Mouse (Mus musculus) frontal cortex, postnatal 14 days (tissue): Measurements from ENCODE around the gene Gipc3.
A peak's percentile ranks its signal among the peaks of the same experiment; 100 is the strongest.

Experiments
- DNase-seq, 2 experiments: peaks; one replicate each; pipeline ENCODE4 v3.0.0; 2022; ENCODE audit warnings: low spot score in 2 of 2

The Gipc3 gene

DNA sequence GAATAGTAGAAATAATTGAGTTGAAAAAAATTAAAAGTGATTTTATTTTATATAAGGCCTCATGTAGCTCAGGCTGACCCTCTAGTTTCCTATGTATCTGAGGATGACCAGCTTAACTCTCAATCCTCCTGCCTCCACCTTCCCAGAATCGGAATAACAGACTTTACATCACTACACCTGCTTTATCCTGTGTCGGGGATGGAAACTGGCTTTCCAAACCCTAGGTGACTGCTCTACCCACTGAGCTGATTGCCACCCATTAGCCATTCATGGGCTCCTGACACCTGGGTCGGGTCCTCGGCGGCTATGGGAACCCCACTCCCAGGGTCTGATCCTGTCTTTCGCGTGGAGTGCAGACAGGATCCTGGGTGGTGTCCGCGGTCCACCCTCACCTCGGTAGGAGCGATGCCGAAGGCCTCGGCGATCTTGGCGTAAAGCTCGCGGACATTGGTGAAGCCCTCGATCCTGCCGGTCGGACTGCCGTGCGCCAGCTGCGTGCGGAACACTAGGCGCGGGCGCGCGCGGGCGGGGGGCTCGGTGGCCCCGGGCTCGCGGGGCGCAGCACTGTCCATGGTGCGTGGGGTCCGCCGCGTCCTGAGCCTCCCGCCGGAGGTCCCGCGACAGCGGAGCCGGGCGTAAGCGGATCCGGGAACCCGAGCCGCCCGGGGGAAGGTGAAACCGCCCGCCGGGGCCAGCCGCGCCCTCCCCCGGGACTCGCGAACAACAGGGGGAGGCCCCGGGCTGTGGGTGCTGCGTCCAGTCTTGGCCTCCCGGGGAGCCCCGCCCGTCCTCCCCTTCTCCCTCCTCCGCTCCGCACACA is at the start of gene Gipc3:
Gipc3 (minus strand) TSS at position 581 of the 820 bp plus-strand sequence.
- DNase-seq: no peak

DNA sequence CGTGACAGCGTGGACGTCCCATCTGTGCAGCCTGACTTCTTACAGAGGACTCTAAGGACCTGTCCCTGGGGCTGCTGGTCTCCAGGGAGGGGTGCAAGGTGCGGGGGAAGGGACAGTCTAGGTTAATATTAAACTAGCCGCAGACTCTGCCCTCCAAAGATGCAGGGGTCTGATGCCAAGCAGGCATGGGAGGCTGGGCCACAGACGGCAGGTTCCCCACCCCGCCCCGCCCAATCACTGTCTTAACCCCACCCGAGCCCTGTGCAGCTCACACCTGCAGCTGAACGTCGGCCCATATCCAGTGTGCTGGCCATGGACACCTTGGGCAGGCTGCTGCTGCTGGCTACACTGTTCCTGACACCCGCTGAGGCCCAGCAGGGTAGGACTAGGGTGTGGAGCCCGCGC is 49.7 kb upstream of the Gipc3 start, which contains the start of gene Smim24:
Smim24 (plus strand) TSS at position 271 of the 405 bp plus-strand sequence.
- no peak for DNase-seq

DNA sequence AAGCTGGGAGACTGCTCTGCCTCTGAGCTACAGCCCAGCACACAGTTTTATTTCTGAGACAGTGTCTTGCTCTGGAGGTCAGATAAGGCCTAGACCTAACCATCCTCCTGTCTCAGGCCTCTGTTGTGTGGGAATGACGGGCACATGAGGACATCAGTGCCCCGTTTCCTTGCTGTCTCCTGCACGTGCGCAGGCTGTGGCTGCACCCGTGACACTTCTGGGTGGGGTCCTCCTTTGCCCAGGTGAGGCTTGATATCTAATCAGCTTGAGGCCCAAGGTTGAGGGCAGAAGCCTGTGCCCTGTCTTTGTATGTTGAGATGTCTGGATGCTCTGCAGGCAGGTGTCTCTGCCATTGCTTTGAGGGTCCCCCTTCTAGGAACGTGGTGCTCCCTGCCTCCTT is 49.2 kb upstream of the Gipc3 start:
- no peak for DNase-seq

DNA sequence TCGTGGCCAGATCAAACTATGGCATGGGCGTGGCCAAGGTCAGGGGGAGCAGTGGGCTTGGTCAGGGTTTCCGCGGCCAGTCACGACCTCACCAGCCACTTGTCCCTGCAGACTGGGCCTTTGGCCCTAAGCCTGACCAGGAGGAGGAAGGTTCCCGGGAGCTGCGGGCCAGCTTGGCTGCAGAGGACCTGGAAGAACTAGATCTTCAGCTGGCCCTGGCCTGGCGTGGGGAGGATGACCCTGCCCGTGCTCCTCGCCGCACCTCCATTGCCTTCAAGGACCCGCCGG is 47.6 kb upstream of the Gipc3 start:
- no peak for DNase-seq

DNA sequence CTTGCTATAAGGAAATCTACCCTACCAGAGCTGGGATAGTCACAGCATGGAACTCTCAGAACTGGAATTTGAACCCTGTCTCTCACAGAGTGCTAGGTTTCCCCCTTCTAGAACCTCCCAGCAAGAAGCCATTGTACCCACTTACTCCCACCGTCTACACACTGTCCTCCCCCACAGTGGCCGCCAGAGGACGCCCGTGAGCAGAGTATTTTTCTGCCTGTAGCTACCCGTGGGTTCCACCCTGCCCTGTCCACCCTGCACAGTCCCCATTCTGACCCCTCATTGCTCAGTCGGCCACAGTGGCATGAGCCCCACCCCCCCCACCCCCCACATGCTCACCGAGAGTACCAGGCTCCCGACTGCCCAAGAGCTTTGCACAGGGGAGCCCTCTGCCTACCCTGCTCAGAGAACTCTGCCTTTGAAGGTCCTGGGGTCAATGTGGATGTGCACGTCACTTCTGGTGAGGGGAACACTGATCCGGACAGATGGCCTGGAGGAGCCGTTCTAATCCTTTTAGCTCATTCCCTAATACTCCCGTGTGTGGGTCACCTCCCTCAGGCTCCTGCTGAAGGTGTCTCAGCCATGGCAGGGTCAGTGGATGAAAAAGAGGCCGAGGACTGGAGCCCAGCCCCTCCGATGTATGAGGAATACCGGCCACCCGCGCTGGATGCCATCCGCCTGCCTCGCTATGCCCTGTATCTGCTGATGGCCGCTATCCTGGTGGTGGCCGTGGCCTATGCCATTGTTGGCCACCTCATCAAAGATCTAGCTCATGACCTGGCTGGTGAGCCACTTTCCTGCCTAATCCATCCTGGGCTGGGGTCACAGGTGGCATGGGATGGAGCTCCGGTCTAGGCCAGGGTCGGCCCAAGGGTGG is 47.0 kb upstream of the Gipc3 start:
- DNase-seq: peak in 1 of 2 experiments; percentile 65

DNA sequence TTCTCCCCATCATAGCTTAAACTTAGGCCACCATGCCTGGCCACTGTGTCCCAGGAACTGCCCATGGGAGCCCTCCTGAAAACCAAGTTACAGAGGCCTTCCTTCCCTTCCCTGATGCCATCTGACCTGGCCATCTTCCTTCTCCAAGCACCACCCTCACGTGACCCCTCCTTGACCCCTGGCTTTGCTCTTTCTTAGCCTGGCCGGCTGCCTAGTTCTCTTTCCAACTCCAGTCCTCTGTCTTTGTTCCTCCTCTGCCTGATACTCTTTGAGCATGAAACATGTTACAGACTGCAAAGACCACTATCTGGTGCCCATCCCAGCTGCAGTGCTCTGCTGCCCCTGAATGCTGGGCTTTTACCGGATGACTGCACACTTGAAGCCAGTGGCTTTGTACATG is 46.3 kb upstream of the Gipc3 start:
- no peak for DNase-seq

DNA sequence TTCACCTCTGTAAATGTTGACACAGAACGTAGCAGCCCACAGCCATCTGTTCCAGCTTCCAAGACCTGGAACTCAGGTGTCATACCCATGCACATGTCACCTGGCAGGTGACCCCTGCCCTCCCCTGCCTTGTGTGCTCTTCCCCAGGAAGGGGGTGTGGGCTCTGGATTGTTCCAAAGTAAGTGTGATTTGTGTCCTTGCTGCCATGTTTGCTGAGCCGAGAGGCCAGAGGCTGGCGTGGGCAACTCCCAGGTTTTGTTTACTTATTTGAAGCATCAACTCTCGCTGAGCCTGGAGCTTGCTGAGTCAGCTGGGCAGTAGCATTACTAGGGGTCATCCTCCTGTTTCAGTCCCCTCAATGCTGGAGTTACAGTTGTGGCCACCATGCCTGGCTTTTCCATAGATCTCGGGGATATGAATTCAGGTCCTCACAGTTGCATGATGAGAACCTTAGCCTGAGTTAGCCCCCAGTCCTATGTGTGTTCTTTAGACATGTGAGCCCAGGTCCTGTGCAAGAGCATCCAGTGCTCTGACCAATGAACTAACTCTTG is 45.5 kb upstream of the Gipc3 start, which contains the start of gene Gm48552:
Gm48552 (plus strand) TSS at position 501 of the 551 bp plus-strand sequence.
- DNase-seq: no peak

DNA sequence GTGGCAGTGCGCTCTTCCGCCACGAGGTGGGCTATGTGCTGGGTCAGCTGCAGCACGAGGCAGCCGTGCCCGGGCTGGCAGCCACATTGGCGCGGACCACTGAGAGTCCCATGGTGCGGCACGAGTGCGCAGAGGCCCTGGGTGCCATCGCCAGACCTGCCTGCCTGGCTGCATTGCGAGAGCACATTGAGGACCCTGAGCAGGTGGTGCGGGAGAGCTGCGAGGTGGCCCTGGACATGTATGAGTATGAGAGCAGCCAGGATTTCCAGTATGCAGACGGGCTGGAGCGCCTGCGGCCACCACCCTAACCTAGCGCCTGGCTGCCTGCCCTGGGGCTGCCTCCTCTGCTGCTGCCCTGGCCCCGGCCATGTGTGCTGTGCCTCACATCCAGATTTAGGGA is 44.6 kb upstream of the Gipc3 start:
- DNase-seq: no peak

DNA sequence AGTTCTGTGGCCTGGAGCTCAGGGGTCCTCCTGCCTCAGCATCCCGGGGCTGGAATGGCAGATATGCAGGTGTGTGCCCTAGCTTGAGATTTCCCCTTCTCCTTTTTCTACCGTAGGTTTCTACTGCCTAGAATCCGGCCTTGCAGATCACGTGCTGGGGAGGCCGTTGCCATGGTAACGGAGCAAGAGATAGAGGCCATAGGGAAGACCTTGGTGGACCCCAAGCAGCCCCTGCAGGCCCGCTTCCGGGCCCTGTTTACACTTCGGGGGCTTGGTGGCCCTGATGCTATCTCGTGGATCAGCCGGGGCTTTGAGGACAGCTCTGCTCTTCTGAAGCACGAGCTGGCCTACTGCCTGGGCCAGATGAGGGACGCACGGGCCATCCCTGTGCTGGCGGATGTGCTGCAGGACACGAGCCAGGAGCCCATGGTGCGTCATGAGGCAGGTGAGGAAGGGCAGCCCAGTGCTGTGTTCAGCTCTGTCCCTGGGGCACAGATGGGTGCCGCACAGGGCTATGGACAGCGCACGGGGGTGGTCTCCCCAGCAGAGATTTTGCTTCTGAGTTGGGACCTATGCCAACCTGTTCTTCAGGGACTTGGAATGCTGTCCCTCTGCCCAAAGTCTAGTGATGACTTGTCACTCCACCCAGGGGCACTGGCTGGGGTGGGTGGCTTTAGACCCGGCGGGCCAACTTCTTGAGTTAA is 42.7 kb upstream of the Gipc3 start:
- no peak for DNase-seq

DNA sequence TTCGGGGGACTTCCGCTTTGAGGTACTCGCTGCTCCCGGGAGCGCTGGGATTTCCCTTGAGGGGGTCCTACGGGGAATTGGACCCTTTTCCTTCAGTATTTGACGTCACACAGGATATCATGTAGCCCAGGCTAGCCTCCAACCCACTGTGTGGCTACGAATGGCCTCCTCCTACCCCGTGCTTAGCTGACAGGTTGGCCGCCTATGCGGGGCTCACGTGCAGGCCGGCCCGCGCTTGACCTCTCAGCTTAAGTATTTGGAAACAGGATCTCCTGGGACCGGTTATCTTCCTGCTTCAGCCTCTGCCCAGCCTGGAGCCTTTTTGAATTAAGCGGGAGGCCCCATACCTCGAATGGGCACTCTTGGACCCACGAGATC is 41.5 kb upstream of the Gipc3 start:
- DNase-seq: no peak

DNA sequence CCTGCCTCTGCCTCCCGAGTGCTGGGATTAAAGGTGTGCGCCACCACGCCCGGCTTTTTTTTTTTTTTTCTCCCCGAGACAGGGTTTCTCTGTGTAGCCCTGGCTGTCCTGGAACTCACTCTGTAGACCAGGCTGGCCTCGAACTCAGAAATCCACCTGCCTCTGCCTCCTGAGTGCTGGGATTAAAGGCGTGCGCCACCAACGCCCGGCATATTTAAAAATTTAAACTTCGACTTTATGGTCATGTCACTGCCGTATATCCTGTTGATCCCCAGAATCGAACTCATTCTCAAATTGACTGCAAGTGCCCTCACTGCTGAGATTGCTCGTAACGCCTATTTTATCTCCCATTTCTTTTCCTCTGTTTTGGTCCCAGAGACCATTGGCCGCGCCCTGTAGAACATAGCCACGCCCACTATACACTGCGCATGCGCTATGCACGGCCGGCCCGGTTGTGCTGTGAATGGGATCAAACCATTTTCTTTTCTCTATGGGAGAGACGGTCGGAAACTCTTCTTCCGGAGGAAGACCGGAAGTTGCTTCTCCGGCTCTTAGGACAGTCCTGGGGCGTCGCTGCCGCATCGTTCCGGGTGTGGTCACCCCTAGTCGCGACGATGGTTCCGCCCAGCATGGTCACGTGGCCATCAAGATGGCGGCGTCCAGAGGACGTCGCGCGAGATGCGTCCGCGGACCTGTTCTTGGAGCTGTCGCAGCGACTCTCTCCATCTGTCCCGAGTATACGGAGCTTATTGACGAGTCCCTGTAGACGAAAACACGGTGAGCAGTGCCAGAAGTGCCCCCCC is 40.9 kb upstream of the Gipc3 start, which contains the start of the genes Dohh and Gm48551:
Dohh (plus strand) TSS at position 627 of the 803 bp plus-strand sequence.
Gm48551 (plus strand) TSS at position 665 of the 803 bp plus-strand sequence.
- peak; percentile 98 to 99 for DNase-seq

DNA sequence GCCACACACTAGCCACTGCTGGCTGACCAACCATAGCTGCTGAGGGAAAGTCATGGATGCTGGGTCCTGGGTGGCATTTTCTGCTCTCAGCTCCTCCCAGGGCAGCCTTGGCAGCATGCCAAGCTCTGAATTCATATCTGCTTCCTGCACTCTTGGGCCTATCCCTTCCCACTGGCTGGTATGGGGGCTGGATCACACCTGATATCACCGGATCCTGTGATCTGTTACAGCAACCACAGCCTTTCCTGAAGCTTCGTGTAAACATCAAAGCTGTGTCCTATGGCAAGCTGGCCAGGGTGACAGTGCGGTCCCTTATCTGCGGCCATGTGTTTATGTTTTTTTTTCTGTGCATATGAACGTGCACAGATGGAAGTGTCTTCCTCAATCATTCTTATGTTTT is 39.0 kb upstream of the Gipc3 start:
- no peak for DNase-seq

DNA sequence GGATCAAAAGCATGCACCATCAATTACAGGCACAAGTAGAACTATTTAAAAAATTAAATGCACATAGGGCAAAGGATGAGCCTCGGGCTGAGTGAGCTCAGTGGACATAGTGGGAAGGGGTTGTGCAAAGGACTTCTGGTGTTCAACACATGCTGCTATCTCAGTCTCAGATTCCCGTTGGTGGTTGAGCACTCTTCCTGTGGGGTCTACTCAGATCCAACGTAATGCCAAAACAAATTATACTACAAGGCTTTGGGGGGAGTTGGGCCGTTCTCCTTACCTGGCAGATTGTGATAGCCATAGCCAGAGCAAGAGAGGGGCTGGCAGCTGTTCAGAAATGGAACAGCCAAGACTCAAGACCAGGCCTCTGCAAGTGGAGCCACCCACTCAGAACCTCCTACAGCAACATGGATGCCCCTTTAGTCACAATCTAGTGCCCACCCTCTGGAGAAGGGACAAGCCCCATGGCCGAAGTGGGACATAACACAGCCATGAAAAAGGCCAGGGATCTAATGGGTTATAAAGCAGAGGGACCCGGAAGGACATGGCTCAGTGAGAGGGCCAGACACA is 36.8 kb upstream of the Gipc3 start:
- no peak for DNase-seq

DNA sequence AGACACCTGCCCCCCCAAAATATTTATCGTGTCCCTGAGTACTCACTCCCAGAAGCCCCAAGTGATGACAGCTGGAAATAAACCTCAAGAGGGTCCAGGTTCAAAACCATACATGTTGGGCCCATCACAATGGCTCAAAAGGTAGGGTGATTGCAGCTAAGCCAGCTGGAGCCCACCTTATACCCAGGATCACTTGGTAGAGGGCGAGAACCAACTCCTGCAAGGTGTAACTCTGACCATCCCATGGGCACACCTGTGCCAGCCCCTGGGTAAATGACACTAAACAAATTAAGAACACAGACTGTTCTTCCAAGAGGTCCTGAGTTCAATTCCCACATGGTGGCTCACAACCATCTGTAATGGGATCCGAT is 36.1 kb upstream of the Gipc3 start:
- DNase-seq: no peak

DNA sequence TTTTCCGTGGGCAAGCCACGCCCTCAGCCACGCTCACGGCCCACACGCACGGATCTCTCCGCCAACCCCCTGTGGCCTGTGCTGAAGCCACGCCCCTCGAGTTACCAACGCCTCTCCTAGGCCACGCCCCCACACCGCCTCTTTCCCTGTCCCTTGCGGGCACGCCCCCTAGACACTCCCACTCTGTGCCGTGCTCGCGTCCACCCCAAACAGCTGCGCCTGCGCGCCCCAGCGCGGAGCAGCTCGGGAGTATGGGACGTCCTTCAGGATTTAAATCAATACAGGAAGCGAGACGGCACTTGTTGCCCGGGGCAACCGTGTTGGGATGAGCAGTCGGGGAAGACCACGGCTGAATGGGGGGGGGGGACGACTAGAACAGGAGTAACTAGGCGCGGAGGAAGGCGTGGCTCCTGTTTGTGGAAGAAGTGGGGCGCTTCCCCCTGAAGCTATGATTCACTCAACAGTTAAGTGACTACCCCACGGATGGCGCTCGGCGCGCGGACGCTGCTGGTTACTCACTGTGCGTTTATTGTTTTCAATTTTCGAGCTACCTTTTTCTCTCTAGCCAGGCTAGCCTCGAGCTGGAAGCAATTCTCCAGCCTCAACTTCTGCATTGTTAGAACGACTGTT is 35.6 kb upstream of the Gipc3 start:
- DNase-seq: peak; percentile 100

DNA sequence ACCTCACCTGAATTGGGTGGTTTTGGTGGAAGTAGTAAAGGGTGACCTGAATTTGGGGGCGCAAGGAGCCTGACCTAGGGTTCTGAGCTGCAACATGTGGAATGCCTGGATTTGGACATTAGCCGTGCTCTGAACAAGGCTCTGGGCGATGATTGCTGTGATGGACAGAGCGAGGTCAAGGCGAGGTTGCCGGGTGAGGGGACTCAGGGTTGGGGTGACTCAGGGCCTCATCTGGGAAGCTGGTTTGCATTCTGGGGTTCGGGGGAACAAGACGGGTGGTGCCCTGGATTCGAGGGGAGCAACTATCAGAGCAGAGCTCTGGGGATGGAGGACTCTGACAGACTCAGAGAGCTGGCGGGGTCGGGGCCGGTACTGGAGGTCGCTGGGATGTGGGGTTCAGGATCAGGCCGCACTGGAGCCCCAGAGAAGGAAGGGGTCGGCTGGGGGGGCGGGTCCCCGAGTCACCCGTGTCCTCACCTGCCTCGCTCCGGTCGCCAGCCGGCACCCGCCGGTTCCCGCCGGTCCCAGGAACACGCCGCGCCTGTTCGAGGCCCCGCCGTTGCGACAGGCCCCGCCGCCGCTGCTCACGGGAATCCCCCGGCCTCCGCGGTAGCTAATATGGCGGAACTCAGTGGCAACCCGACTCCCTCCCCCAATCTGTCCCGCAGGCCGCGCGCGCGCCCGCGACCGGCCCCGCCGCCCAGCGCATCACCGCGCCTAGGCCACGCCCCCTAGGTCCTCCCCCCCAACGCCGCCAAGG is 34.9 kb upstream of the Gipc3 start, which contains the start of gene Fzr1:
Fzr1 (minus strand) TSS at position 724 of the 760 bp plus-strand sequence.
- DNase-seq: no peak

DNA sequence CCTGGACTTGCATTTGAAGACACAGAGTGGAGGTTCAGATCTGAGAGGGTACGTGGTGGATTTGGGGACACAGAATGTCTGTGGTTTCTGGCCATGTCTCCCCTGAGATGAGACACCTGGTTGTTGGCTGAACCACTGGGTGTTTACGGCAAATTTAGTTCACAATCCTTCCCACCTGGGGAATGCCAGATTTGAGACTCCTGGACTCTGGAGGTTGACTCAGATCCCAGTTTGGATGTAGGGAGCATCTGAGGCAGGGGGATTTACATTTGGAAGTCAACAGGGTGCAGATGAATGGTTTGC is 34.2 kb upstream of the Gipc3 start:
- DNase-seq: no peak

DNA sequence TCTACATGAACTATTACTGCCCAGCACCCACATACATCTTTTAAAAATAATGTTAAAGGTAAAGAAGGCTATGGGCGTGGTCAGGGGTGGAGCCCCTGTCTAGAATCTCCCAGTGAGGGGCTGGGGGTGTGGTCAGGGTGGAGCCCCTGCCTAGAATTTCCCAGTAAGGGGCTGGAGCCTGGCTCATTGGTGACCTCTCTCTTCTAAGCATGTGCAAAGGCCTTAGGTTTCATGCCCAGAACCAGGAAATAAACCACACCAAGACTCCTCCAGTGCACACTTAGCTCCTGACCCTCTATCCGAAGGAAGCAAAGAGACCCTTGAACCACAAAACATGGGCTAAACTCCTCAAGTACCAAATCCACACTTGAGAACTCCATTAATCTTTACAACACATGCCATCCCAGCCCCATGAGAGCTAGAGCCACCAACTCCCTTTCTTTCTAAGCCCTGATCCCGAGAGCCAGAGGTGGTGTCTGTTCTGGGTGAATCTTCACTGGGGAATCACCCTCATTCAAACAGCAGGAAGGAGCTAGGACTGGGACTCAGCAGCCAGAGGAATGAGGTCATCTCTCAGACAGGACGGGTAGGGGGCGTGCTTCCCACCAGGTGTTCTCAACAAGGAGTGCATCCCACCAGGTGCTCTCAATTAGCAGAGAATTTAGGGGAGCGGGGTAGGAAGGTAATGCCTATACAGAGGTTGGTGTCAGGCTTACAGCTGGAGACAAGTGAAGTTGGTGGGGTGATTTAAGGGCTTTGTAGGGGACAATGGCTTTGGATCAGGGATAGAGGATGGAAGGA is 33.7 kb upstream of the Gipc3 start:
- no peak for DNase-seq

DNA sequence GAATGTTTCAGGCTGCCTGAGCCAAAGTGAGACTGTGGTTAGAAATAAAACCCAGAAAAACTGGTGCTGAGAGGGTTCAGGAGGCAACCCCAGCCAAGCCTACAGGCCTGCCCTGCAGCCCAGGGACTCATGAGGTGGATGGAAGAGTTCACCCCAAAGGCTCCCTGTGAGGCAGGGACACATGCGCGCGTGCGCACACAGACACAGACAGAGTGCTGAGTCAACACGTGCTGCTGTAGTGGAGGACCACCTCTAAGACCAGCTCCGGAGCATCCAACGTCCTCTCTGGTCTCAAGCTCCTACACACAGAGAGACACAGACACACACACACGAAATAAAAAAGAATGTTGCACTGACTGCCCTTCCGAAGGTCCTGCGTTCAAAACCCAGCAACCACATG is 32.3 kb upstream of the Gipc3 start:
- no peak for DNase-seq
